Mouse (Mus musculus) hindbrain, embryonic 15.5 days (tissue): ENCODE measurements around the gene Mlycd. TPM values are rescaled to one million over a fixed set of nuclear protein-coding genes. Genes with fewer than 3 reads are reported as not detected.

Source experiments
- ATAC-seq: fragments of 200-750 bp; cut with Nextera tagmentation; 2 replicates; pipeline ENCODE4 v1.8.0; 2017; ENCODE audit warnings: low read depth, moderate number of reproducible peaks, moderate TSS enrichment; ENCODE audit not compliant: low FRiP score
- H3K27ac ChIP-seq: fragments of 300-500 bp; sonication (generic); replicated peaks from 2 replicates; pipeline ENCODE4 v1.5.1; 2015; ENCODE audit warnings: mild to moderate bottlenecking, inconsistent platforms
- H3K27me3 ChIP-seq: fragments of 300-500 bp; sonication (generic); 2 replicates; pipeline ENCODE4 v1.6.1; 2015; ENCODE audit warnings: control low read depth, inconsistent platforms
- H3K36me3 ChIP-seq: fragments of 300-500 bp; sonication (generic); 2 replicates; pipeline ENCODE4 v1.6.1; 2015; ENCODE audit warnings: control low read depth, inconsistent platforms
- H3K4me1 ChIP-seq: fragments of 300-500 bp; sonication (generic); replicated peaks from 2 replicates; pipeline ENCODE4 v1.6.1; 2015; ENCODE audit warnings: control low read depth, inconsistent platforms
- H3K4me2 ChIP-seq: fragments of 300-500 bp; sonication (generic); 2 replicates; pipeline ENCODE4 v1.6.1; 2015; ENCODE audit warnings: moderate library complexity, mild to moderate bottlenecking, inconsistent platforms
- H3K4me3 ChIP-seq: fragments of 300-500 bp; sonication (generic); 2 replicates; pipeline ENCODE4 v1.5.1; 2015; ENCODE audit warnings: mild to moderate bottlenecking, inconsistent platforms
- H3K9ac ChIP-seq: fragments of 300-500 bp; sonication (generic); 2 replicates; pipeline ENCODE4 v1.6.1; 2015; ENCODE audit warnings: inconsistent platforms
- H3K9me3 ChIP-seq: fragments of 300-500 bp; sonication (generic); 2 replicates; pipeline ENCODE4 v1.6.1; 2016; ENCODE audit warnings: control low read depth, inconsistent platforms
- WGBS: fragments of 180-500 bp; shearing (Covaris S2); methylation state at CpG from one replicate; pipeline ENCODE4 v1.1.7; 2015; 5-methylcytosine and 5-hydroxymethylcytosine counted together
- polyA plus RNA-seq: library from polyadenylated mRNA; unstranded; fragments of >200 nt; fragmentation: Nextera tagmentation; extraction: Ambion mirVana; gene quantifications from 2 replicates; pipeline ENCODE4 v1.2.1, GENCODE M21; 2015

Mlycd gene
- polyA plus RNA-seq, 1 experiment from 2014 or later = 18.5 TPM

DNA sequence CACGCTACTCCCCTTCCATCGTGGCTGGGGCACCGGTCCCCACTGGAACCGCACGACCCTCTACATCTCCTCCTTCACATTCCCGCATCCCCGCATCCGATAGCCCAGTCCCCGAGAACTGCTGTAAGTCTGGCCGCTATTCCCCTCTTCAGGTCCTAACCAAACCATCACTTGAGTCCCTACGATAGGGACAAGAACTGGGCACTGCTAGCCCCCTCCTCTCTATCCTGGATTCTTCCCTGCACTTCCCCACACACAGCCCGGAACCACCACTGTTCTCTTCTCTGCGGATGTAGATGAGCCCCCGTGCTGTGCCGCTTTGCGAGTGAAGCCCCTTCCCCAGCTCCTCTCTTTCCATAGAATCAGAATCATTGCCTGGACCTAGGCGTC lies 53.1 kb downstream of the Mlycd start:
- Histone ChIP-seq H3K27me3 (no peaks in the 10 kb centered on the region; the same call in 1 of the 2 replicates), H3K9me3 (no peaks in the 10 kb centered on the region), H3K4me3 (peak overlapping the region; percentile 74), H3K27ac (no peak overlapping the region), H3K4me1 (peaks cover 24% of the 10 kb centered on the region; the same call in 1 of the 2 replicates), H3K4me2 (peak overlapping the region; percentile 93), H3K36me3 (no peaks in the 10 kb centered on the region), H3K9ac (peak overlapping the region; percentile 72)
- WGBS = 1% methylated on average over 17 of the region's 17 CpGs
- ATAC-seq = no peak; the same call in 1 of the 2 replicates

DNA sequence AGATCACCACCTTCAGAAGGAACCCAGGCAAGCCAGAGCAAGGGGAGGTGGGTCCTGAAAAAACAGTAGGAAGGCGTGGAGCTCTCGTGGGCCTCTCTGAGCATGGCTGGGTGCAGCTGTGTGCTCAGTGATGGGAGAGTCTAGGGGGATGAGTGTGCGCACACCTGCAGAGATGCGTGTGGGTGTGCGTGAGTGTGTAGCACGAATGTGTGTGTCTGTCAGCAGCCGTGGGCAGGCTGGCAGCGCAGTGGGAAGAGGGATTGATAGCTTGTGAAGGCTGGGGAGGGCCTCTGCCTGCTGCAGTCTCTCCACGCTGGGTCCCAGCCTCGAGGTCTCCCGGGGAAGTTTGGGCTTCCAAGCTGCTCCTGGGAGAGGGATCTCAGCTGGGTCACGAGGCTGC lies 54.9 kb downstream of the Mlycd start:
- ATAC-seq = no peak
- WGBS = 68% methylated on average over 12 of the region's 12 CpGs

GRCm38 (mm10) chr8:119451131-119451530 lies 56.5 kb downstream of the Mlycd start:
- no peak overlapping the region for H3K4me3 ChIP-seq
- no peak overlapping the region for H3K9ac ChIP-seq
- no peak overlapping the region for H3K27ac ChIP-seq
- WGBS = 81% methylated on average over 4 of the region's 4 CpGs
- ATAC-seq = no peak
- H3K9me3 ChIP-seq = no peaks in the 10 kb centered on the region
- peaks cover 23% of the 10 kb centered on the region; the same call in 1 of the 2 replicates for H3K4me1 ChIP-seq
- H3K36me3 ChIP-seq = no peaks in the 10 kb centered on the region
- no peak overlapping the region for H3K4me2 ChIP-seq
- H3K27me3 ChIP-seq = no peaks in the 10 kb centered on the region

More for the DNA sequence above, 54.9 kb downstream of the Mlycd start:
- no peak overlapping the region for H3K9ac ChIP-seq
- H3K4me3 ChIP-seq = no peak overlapping the region
- H3K9me3 ChIP-seq = no peaks in the 10 kb centered on the region
- no peaks in the 10 kb centered on the region; the same call in 1 of the 2 replicates for H3K27me3 ChIP-seq
- H3K27ac ChIP-seq = no peak overlapping the region
- 0 out of 2 replicates have a peak overlapping the region, but pooled peaks have one; percentile 93 for H3K4me2 ChIP-seq
- H3K36me3 ChIP-seq = no peaks in the 10 kb centered on the region
- peaks cover 24% of the 10 kb centered on the region; the same call in 1 of the 2 replicates for H3K4me1 ChIP-seq

- Histone ChIP-seq H3K27me3 (no peaks in the 10 kb centered on the region), H3K27ac (no peak overlapping the region), H3K9ac (no peak overlapping the region), H3K4me2 (no peak overlapping the region), H3K4me3 (no peak overlapping the region), H3K4me1 (peaks cover 10% of the 10 kb centered on the region; the same call in 1 of the 2 replicates), H3K36me3 (no peaks in the 10 kb centered on the region), H3K9me3 (no peaks in the 10 kb centered on the region)
- WGBS = 90% methylated on average over 5 of the region's 5 CpGs
- ATAC-seq = no peak
Observed at GRCm38 (mm10) chr8:119452919-119453318, 58.2 kb downstream of the Mlycd start.

- Histone ChIP-seq H3K27me3 (no peaks in the 10 kb centered on the region), H3K36me3 (no peaks in the 10 kb centered on the region), H3K9me3 (no peaks in the 10 kb centered on the region), H3K4me1 (peaks cover 14% of the 10 kb centered on the region), H3K27ac (no peak overlapping the region), H3K9ac (no peak overlapping the region), H3K4me2 (no peak overlapping the region), H3K4me3 (no peak overlapping the region)
- 84% methylated on average over 5 of the region's 5 CpGs for WGBS
- ATAC-seq = no peak
Observed at GRCm38 (mm10) chr8:119456045-119456444, 61.4 kb downstream of the Mlycd start.

DNA sequence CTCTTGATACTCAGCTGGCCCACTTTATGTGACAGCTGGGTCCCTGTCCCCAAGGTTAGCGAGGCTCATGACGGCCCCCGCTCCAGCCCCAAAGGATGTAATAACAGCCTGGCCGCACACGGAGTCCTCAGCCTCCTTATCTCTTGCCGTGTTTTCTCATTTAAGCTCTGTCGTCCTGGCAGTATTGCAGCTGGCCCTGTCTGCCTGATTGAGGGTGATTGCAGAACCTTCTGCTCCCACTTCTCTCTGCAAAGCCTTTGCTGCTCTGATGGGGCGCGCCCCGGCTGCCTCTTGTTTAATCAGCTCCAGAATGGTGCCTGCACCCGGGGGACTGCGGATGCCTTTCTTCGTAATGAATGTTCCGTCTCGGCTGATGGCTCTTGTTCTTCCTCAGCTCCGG lies 65.0 kb downstream of the Mlycd start:
- H3K27ac ChIP-seq = peak overlapping the region; percentile 55
- 13% methylated on average over 16 of the region's 16 CpGs for WGBS
- H3K4me2 ChIP-seq = peak overlapping the region; percentile 24
- no peaks in the 10 kb centered on the region for H3K36me3 ChIP-seq
- no peaks in the 10 kb centered on the region for H3K9me3 ChIP-seq
- H3K9ac ChIP-seq = no peak overlapping the region
- no peak overlapping the region for H3K4me3 ChIP-seq
- H3K4me1 ChIP-seq = peaks cover 33% of the 10 kb centered on the region
- ATAC-seq = peak; percentile 27; the same call in 1 of the 2 replicates
- H3K27me3 ChIP-seq = peaks cover 3% of the 10 kb centered on the region; the same call in 1 of the 2 replicates

Other genes with a start within 250 kb of the Mlycd start
- 757 and 781 TPM in 2 replicates for gene Hsbp1, start 50.4 kb upstream of the Mlycd start, polyA plus RNA-seq
- 0.38 TPM in 2 replicates for gene Osgin1, start 39.2 kb downstream of the Mlycd start, polyA plus RNA-seq
- gene Necab2, start 51.8 kb downstream of the Mlycd start, polyA plus RNA-seq = 45.8 and 48.3 TPM in 2 replicates
- 0.13 and 0.22 TPM in 2 replicates for gene Slc38a8, start 106.8 kb downstream of the Mlycd start, polyA plus RNA-seq
- 50.7 and 54.0 TPM in 2 replicates for gene Mbtps1, start 163.9 kb downstream of the Mlycd start, polyA plus RNA-seq
- 153 and 162 TPM in 2 replicates for gene Hsdl1, start 180.3 kb downstream of the Mlycd start, polyA plus RNA-seq
- gene Dnaaf1, start 180.4 kb downstream of the Mlycd start, polyA plus RNA-seq = 0.35 and 0.74 TPM in 2 replicates
- gene Taf1c, start 210.3 kb downstream of the Mlycd start, polyA plus RNA-seq = 14.1 and 14.7 TPM in 2 replicates
- 0.10 and 0.34 TPM in 2 replicates for gene Adad2, start 217.9 kb downstream of the Mlycd start, polyA plus RNA-seq
- 0.10 and 0.13 TPM in 2 replicates for gene Kcng4, start 240.8 kb downstream of the Mlycd start, polyA plus RNA-seq